Mouse (Mus musculus) kidney, embryonic 14.5 days (tissue): ENCODE data around the gene Tnfrsf13c. TPM values are rescaled to one million over a fixed set of nuclear protein-coding genes. Genes with fewer than 3 reads are reported as not detected.

Source experiments
- ATAC-seq: fragments of 200-750 bp; cut with Nextera tagmentation; 2 replicates; pipeline ENCODE4 v1.8.0; 2017; ENCODE audit warnings: moderate number of reproducible peaks, mild to moderate bottlenecking, moderate TSS enrichment, moderate library complexity; ENCODE audit not compliant: low FRiP score, low TSS enrichment
- H3K27ac ChIP-seq: fragments of 300-500 bp; sonication (generic); 2 replicates; pipeline ENCODE4 v1.5.1; 2014; ENCODE audit warnings: low read depth, mild to moderate bottlenecking, low read length, moderate library complexity, mixed read lengths
- H3K27me3 ChIP-seq: fragments of 300-500 bp; sonication (generic); 2 replicates; pipeline ENCODE4 v1.6.1; 2014; ENCODE audit warnings: mild to moderate bottlenecking, low read length; ENCODE audit not compliant: control insufficient read depth, insufficient read depth
- H3K36me3 ChIP-seq: fragments of 300-500 bp; sonication (generic); 2 replicates; pipeline ENCODE4 v1.6.1; 2014; ENCODE audit warnings: low read length, mixed read lengths; ENCODE audit not compliant: control insufficient read depth, insufficient read depth
- H3K4me1 ChIP-seq: fragments of 300-500 bp; sonication (generic); 2 replicates; pipeline ENCODE4 v1.6.1; 2014; ENCODE audit warnings: low read length, mixed read lengths; ENCODE audit not compliant: control insufficient read depth, insufficient read depth
- H3K4me2 ChIP-seq: fragments of 300-500 bp; sonication (generic); replicated peaks from 2 replicates; pipeline ENCODE4 v1.6.1; 2014; ENCODE audit warnings: low read depth, mild to moderate bottlenecking, low read length
- H3K4me3 ChIP-seq: fragments of 300-500 bp; sonication (generic); 2 replicates; pipeline ENCODE4 v1.5.1; 2014; ENCODE audit warnings: mild to moderate bottlenecking, low read length
- H3K9ac ChIP-seq: fragments of 300-500 bp; sonication (generic); 2 replicates; pipeline ENCODE4 v1.6.1; 2014; ENCODE audit warnings: low read depth, mild to moderate bottlenecking, low read length, moderate library complexity
- H3K9me3 ChIP-seq: fragments of 300-500 bp; sonication (generic); 2 replicates; pipeline ENCODE4 v1.6.1; 2016; ENCODE audit warnings: low read length; ENCODE audit not compliant: control insufficient read depth
- WGBS: fragments of 180-500 bp; shearing (Covaris S2); extraction: QIAGEN DNeasy Blood & Tissue Kit; methylation state at CpG from one replicate; pipeline ENCODE4 v1.1.7; 2014; 5-methylcytosine and 5-hydroxymethylcytosine counted together
- polyA plus RNA-seq: library from polyadenylated mRNA; unstranded; fragments of >200 nt; fragmentation: Nextera tagmentation; extraction: Ambion mirVana; gene quantifications from 2 replicates; pipeline ENCODE4 v1.2.1, GENCODE M21; 2014

Tnfrsf13c gene
- polyA plus RNA-seq, 1 experiment from 2014 or later, result 0.12 TPM

GRCm38 (mm10) chr15:82185062-82185783, 38.9 kb downstream of the Tnfrsf13c start:
- H3K4me1 ChIP-seq, result peaks cover 9% of the 10 kb centered on the region
- no peak overlapping the region for H3K27ac ChIP-seq
- H3K4me3 ChIP-seq, result no peak overlapping the region
- no peak overlapping the region for H3K9ac ChIP-seq
- H3K36me3 ChIP-seq, result peaks cover 93% of the 10 kb centered on the region
- 74% methylated on average over 14 of the region's 14 CpGs for WGBS
- H3K4me2 ChIP-seq, result no peak overlapping the region
- no peaks in the 10 kb centered on the region for H3K27me3 ChIP-seq
- H3K9me3 ChIP-seq, result peaks cover 6% of the 10 kb centered on the region; the same call in 1 of the 2 replicates
- no peak for ATAC-seq

GRCm38 (mm10) chr15:82184656-82185055, 39.5 kb downstream of the Tnfrsf13c start:
- ATAC-seq, result no peak
- H3K9ac ChIP-seq, result no peak overlapping the region
- H3K9me3 ChIP-seq, result peaks cover 6% of the 10 kb centered on the region; the same call in 1 of the 2 replicates
- no peaks in the 10 kb centered on the region for H3K27me3 ChIP-seq
- 70% methylated on average over 10 of the region's 10 CpGs for WGBS
- H3K27ac ChIP-seq, result no peak overlapping the region
- H3K4me2 ChIP-seq, result no peak overlapping the region
- peaks cover 9% of the 10 kb centered on the region for H3K4me1 ChIP-seq
- H3K36me3 ChIP-seq, result peaks cover 93% of the 10 kb centered on the region
- no peak overlapping the region for H3K4me3 ChIP-seq

DNA sequence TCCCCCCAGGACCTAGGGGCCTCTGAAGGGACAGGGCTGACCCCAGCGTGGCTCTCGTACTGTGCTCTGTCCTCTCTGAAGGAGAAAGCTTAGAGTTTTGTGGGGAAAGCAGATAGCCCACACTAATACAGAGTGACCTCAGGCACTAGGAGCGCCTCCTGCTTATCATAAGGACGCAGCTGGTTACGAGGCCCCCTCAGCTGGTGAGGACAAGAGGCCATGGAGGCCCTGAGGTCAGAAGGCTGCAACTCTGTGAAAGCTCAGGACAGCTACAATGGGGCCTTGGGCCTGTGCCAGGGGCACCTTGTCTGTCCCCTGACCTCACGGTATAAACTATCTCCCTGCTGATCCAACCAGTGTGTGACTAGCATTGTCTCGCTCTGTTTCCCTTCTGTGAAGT, 40.0 kb downstream of the Tnfrsf13c start:
- Histone ChIP-seq H3K4me2 (no peak overlapping the region), H3K27ac (peak overlapping the region; percentile 62; the same call in 1 of the 2 replicates), H3K4me1 (peaks cover 9% of the 10 kb centered on the region), H3K9ac (no peak overlapping the region), H3K4me3 (no peak overlapping the region), H3K9me3 (peaks cover 6% of the 10 kb centered on the region; the same call in 1 of the 2 replicates), H3K27me3 (no peaks in the 10 kb centered on the region), H3K36me3 (peaks cover 93% of the 10 kb centered on the region)
- peak; percentile 73; the same call in 1 of the 2 replicates for ATAC-seq
- 54% methylated on average over 7 of the region's 7 CpGs for WGBS

DNA sequence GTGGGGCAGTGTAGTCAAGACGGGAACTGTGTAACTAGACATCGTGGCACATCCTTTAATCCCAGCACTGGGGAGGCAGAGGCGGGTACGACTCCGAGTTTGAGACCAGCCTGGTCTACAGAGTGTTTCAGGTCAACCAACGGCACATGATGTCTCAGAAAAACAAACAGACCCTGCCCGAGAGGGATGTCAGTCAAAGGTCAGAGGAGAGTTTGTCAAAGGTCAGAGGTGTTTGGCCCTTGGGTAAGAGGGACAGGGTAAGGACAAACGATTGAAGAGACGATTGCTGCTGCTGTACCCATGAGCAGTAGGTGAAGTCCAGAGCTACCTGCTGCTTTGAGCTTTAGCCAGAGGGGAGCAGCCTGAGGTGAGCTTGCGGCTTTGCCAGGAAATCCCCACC, 40.6 kb downstream of the Tnfrsf13c start:
- no peak overlapping the region for H3K4me3 ChIP-seq
- WGBS, result 69% methylated on average over 10 of the region's 10 CpGs
- ATAC-seq, result no peak
- peaks cover 6% of the 10 kb centered on the region; the same call in 1 of the 2 replicates for H3K9me3 ChIP-seq
- no peak overlapping the region for H3K4me2 ChIP-seq
- no peaks in the 10 kb centered on the region for H3K27me3 ChIP-seq
- H3K27ac ChIP-seq, result peak overlapping the region; percentile 62; the same call in 1 of the 2 replicates
- peaks cover 9% of the 10 kb centered on the region for H3K4me1 ChIP-seq
- peaks cover 95% of the 10 kb centered on the region for H3K36me3 ChIP-seq
- H3K9ac ChIP-seq, result no peak overlapping the region

DNA sequence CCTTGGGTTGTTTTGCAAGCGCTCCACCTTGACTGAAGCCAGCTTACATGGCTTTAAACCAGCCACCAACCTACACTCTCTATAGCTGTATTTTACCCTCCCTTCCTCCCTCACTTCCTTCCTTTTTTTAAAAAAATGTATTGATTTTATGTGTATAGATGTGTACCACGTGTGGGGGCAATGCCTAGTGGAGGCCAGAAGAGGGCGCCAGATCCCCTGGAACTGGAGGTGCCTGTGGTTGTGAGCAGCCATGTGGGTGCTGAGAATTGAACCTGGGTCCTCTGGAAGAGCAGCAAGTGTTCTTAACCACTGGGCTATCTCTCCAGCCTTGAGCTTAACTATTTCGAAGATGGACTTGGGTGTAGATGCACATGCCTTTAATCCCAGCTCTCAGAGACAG, 41.9 kb downstream of the Tnfrsf13c start:
- peaks cover 96% of the 10 kb centered on the region for H3K36me3 ChIP-seq
- H3K27me3 ChIP-seq, result no peaks in the 10 kb centered on the region
- no peak overlapping the region for H3K9ac ChIP-seq
- H3K4me1 ChIP-seq, result peaks cover 9% of the 10 kb centered on the region
- WGBS, result 100% methylated on average over 4 of the region's 4 CpGs
- no peak for ATAC-seq
- H3K9me3 ChIP-seq, result peaks cover 6% of the 10 kb centered on the region; the same call in 1 of the 2 replicates
- no peak overlapping the region for H3K27ac ChIP-seq
- H3K4me2 ChIP-seq, result no peak overlapping the region
- H3K4me3 ChIP-seq, result no peak overlapping the region

GRCm38 (mm10) chr15:82181131-82181530, 43.0 kb downstream of the Tnfrsf13c start:
- H3K27me3 ChIP-seq, result no peaks in the 10 kb centered on the region
- no peak overlapping the region for H3K4me3 ChIP-seq
- no peak overlapping the region for H3K4me2 ChIP-seq
- no peak for ATAC-seq
- peaks cover 9% of the 10 kb centered on the region for H3K4me1 ChIP-seq
- H3K36me3 ChIP-seq, result peaks cover 95% of the 10 kb centered on the region
- H3K9me3 ChIP-seq, result peaks cover 6% of the 10 kb centered on the region; the same call in 1 of the 2 replicates
- 93% methylated on average over 5 of the region's 5 CpGs for WGBS
- no peak overlapping the region for H3K9ac ChIP-seq
- H3K27ac ChIP-seq, result no peak overlapping the region

DNA sequence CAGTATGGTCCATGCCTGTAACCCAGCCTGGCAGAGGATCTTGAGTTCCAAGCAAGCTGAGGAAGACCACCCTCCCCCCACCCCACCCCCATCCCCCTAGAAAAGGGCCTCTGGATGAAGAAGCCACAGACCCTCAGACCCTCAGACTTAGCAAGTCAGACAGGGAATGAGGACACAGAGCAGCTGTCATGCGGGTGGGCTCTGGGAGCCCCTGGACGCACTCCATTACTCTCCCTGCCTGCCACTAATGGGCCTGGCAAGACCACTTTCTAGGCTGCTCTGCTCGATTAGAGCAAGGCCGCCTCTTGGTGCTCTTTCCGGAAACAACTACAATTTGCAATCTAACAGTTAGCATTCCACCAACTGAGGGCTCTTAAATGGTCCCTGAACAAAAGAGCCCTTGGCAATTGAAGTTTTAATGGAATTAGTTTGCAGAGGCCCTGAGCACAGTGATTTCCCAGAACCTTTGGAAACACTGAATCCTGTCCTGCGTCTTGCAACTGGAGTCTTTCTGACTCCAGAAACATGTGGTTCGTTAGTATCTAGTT, 46.4 kb downstream of the Tnfrsf13c start:
- H3K27me3 ChIP-seq, result no peaks in the 10 kb centered on the region
- WGBS, result 59% methylated on average over 7 of the region's 7 CpGs
- H3K4me3 ChIP-seq, result no peak overlapping the region
- peaks cover 6% of the 10 kb centered on the region; the same call in 1 of the 2 replicates for H3K9me3 ChIP-seq
- H3K4me1 ChIP-seq, result no peaks in the 10 kb centered on the region
- no peak overlapping the region for H3K9ac ChIP-seq
- peaks cover 93% of the 10 kb centered on the region for H3K36me3 ChIP-seq
- no peak for ATAC-seq
- H3K4me2 ChIP-seq, result no peak overlapping the region
- no peak overlapping the region for H3K27ac ChIP-seq

- Histone ChIP-seq H3K4me3 (no peak overlapping the region), H3K9ac (no peak overlapping the region), H3K9me3 (no peaks in the 10 kb centered on the region), H3K36me3 (peaks cover 92% of the 10 kb centered on the region), H3K27ac (no peak overlapping the region), H3K4me2 (no peak overlapping the region), H3K4me1 (no peaks in the 10 kb centered on the region), H3K27me3 (no peaks in the 10 kb centered on the region)
- WGBS, result 98% methylated on average over 9 of the region's 9 CpGs
- ATAC-seq, result no peak
Measured at GRCm38 (mm10) chr15:82175091-82175490, 49.1 kb downstream of the Tnfrsf13c start.

DNA sequence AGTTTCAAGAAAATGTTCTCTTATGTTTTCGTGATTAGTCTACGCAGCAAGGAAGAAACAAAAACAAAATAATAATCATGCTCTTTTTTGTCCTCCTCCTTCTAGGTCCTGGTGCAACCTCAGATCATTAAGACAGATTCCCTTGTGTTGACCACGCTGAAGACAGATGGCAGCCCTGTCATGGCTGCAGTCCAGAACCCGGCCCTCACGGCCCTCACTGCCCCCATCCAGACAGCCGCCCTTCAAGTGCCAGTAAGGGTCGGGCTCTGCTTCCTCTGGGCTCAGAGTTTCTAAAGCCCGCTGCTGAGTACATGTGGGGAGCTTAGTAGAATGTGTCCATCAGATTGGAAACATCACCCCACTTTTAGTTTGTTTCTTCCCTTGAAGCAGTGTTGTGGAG, 51.5 kb downstream of the Tnfrsf13c start:
- no peak overlapping the region for H3K9ac ChIP-seq
- H3K36me3 ChIP-seq, result peaks cover 73% of the 10 kb centered on the region
- no peak overlapping the region for H3K4me2 ChIP-seq
- no peaks in the 10 kb centered on the region for H3K9me3 ChIP-seq
- ATAC-seq, result no peak
- H3K27me3 ChIP-seq, result no peaks in the 10 kb centered on the region
- no peak overlapping the region for H3K27ac ChIP-seq
- WGBS, result 74% methylated on average over 8 of the region's 8 CpGs
- peaks cover 11% of the 10 kb centered on the region for H3K4me1 ChIP-seq
- H3K4me3 ChIP-seq, result no peak overlapping the region
